Mouse (Mus musculus) embryonic facial prominence, embryonic 13.5 days (tissue): ENCODE results near the gene Iqsec1. TPM values are rescaled to one million over a fixed set of nuclear protein-coding genes. Genes with fewer than 3 reads are reported as not detected.

Experiments used
- ATAC-seq: fragments of 200-750 bp; cut with Nextera tagmentation; 2 replicates; pipeline ENCODE4 v1.8.0; 2017; ENCODE audit warnings: low read depth; ENCODE audit not compliant: insufficient number of reproducible peaks, insufficient read depth, low FRiP score, low TSS enrichment
- H3K27ac ChIP-seq: fragments of 300-500 bp; sonication (generic); 2 replicates; pipeline ENCODE4 v1.5.1; 2015; ENCODE audit warnings: moderate library complexity, mild to moderate bottlenecking, inconsistent platforms
- H3K27me3 ChIP-seq: fragments of 300-500 bp; sonication (generic); 2 replicates; pipeline ENCODE4 v1.6.1; 2015; ENCODE audit warnings: mild to moderate bottlenecking, inconsistent platforms
- H3K36me3 ChIP-seq: fragments of 300-500 bp; sonication (generic); 2 replicates; pipeline ENCODE4 v1.6.1; 2015; ENCODE audit warnings: mild to moderate bottlenecking, inconsistent platforms
- H3K4me1 ChIP-seq: fragments of 300-500 bp; sonication (generic); 2 replicates; pipeline ENCODE4 v1.6.1; 2015; ENCODE audit warnings: inconsistent platforms
- H3K4me2 ChIP-seq: fragments of 300-500 bp; sonication (generic); 2 replicates; pipeline ENCODE4 v1.6.1; 2015; ENCODE audit warnings: moderate library complexity, mild to moderate bottlenecking, inconsistent platforms
- H3K4me3 ChIP-seq: fragments of 300-500 bp; sonication (generic); 2 replicates; pipeline ENCODE4 v1.5.1; 2015; ENCODE audit warnings: mild to moderate bottlenecking, inconsistent platforms
- H3K9ac ChIP-seq: fragments of 300-500 bp; sonication (generic); 2 replicates; pipeline ENCODE4 v1.6.1; 2015; ENCODE audit warnings: mild to moderate bottlenecking, inconsistent platforms
- H3K9me3 ChIP-seq: fragments of 300-500 bp; sonication (generic); 2 replicates; pipeline ENCODE4 v1.6.1; 2016; ENCODE audit warnings: inconsistent platforms
- WGBS: fragments of 180-500 bp; shearing (Covaris S2); methylation state at CpG from one replicate; pipeline ENCODE4 v1.1.7; 2015; ENCODE audit warnings: mixed read lengths; 5-methylcytosine and 5-hydroxymethylcytosine counted together
- polyA plus RNA-seq: library from polyadenylated mRNA; unstranded; fragments of >200 nt; fragmentation: Nextera tagmentation; extraction: Ambion mirVana; gene quantifications from 2 replicates; pipeline ENCODE4 v1.2.1, GENCODE M21; 2015

The Iqsec1 gene
- polyA plus RNA-seq, 1 experiment from 2014 or later, result 11.6 TPM

GRCm38 (mm10) chr6:90759754-90760153 is 228.7 kb downstream of the Iqsec1 start:
- H3K9me3 ChIP-seq, result no peaks in the 10 kb centered on the region
- H3K4me2 ChIP-seq, result no peak overlapping the region
- WGBS, result 67% methylated on average over 2 of the region's 2 CpGs
- no peak overlapping the region for H3K27ac ChIP-seq
- peaks cover 22% of the 10 kb centered on the region for H3K4me1 ChIP-seq
- H3K27me3 ChIP-seq, result no peaks in the 10 kb centered on the region
- H3K4me3 ChIP-seq, result no peak overlapping the region
- no peaks in the 10 kb centered on the region for H3K36me3 ChIP-seq
- no peak overlapping the region for H3K9ac ChIP-seq
- no peak for ATAC-seq

- Histone ChIP-seq H3K4me2 (no peak overlapping the region), H3K36me3 (no peaks in the 10 kb centered on the region), H3K4me3 (no peak overlapping the region), H3K27ac (no peak overlapping the region), H3K9ac (no peak overlapping the region), H3K27me3 (no peaks in the 10 kb centered on the region), H3K4me1 (peaks cover 8% of the 10 kb centered on the region), H3K9me3 (no peaks in the 10 kb centered on the region)
- WGBS, result 87% methylated on average over 2 of the region's 2 CpGs
- ATAC-seq, result no peak
These were observed 230.3 kb downstream of the Iqsec1 start for GRCm38 (mm10) chr6:90758155-90758554.

- Histone ChIP-seq H3K9me3 (no peaks in the 10 kb centered on the region), H3K9ac (no peak overlapping the region), H3K4me1 (0 out of 2 replicates have a peak, but pooled peaks cover 7% of the 10 kb centered on the region), H3K4me3 (no peak overlapping the region), H3K27me3 (no peaks in the 10 kb centered on the region), H3K36me3 (no peaks in the 10 kb centered on the region), H3K4me2 (no peak overlapping the region), H3K27ac (no peak overlapping the region)
- ATAC-seq, result no peak
- 68% methylated on average over 12 of the region's 12 CpGs for WGBS
These were observed 231.0 kb downstream of the Iqsec1 start for GRCm38 (mm10) chr6:90757427-90757883.

- H3K4me1 ChIP-seq, result 0 out of 2 replicates have a peak, but pooled peaks cover 7% of the 10 kb centered on the region
- no peak overlapping the region for H3K4me3 ChIP-seq
- WGBS, result 62% methylated on average over 5 of the region's 5 CpGs
- no peak overlapping the region for H3K9ac ChIP-seq
- H3K27ac ChIP-seq, result no peak overlapping the region
- H3K27me3 ChIP-seq, result no peaks in the 10 kb centered on the region
- no peak overlapping the region for H3K4me2 ChIP-seq
- no peaks in the 10 kb centered on the region for H3K9me3 ChIP-seq
- no peaks in the 10 kb centered on the region for H3K36me3 ChIP-seq
- no peak for ATAC-seq
These were observed 231.9 kb downstream of the Iqsec1 start for GRCm38 (mm10) chr6:90756561-90756960.

GRCm38 (mm10) chr6:90755613-90755941 is 232.9 kb downstream of the Iqsec1 start:
- Histone ChIP-seq H3K4me1 (no peaks in the 10 kb centered on the region), H3K27me3 (no peaks in the 10 kb centered on the region), H3K9ac (no peak overlapping the region), H3K27ac (no peak overlapping the region), H3K4me2 (no peak overlapping the region), H3K9me3 (no peaks in the 10 kb centered on the region), H3K4me3 (no peak overlapping the region), H3K36me3 (no peaks in the 10 kb centered on the region)
- 73% methylated on average over 6 of the region's 6 CpGs for WGBS
- no peak for ATAC-seq

- 63% methylated on average over 7 of the region's 7 CpGs for whole genome bisulfite sequencing
- no peak for ATAC-seq
These were observed 233.4 kb downstream of the Iqsec1 start for GRCm38 (mm10) chr6:90754927-90755612.

GRCm38 (mm10) chr6:90754093-90754492 is 234.4 kb downstream of the Iqsec1 start:
- H3K36me3 ChIP-seq, result no peaks in the 10 kb centered on the region
- H3K4me1 ChIP-seq, result no peaks in the 10 kb centered on the region
- no peak for ATAC-seq
- H3K4me3 ChIP-seq, result no peak overlapping the region
- no peak overlapping the region for H3K27ac ChIP-seq
- H3K4me2 ChIP-seq, result no peak overlapping the region
- H3K27me3 ChIP-seq, result no peaks in the 10 kb centered on the region
- H3K9ac ChIP-seq, result no peak overlapping the region
- WGBS, result 86% methylated on average over 2 of the region's 2 CpGs
- no peaks in the 10 kb centered on the region for H3K9me3 ChIP-seq

More at GRCm38 (mm10) chr6:90754927-90755612, 233.4 kb downstream of the Iqsec1 start:
- Histone ChIP-seq H3K4me2 (no peak overlapping the region), H3K4me1 (no peaks in the 10 kb centered on the region), H3K4me3 (no peak overlapping the region), H3K27me3 (no peaks in the 10 kb centered on the region), H3K27ac (no peak overlapping the region), H3K9ac (no peak overlapping the region), H3K9me3 (no peaks in the 10 kb centered on the region), H3K36me3 (no peaks in the 10 kb centered on the region)

GRCm38 (mm10) chr6:90753656-90754055 is 234.8 kb downstream of the Iqsec1 start:
- Histone ChIP-seq H3K36me3 (no peaks in the 10 kb centered on the region), H3K4me1 (no peaks in the 10 kb centered on the region), H3K9me3 (no peaks in the 10 kb centered on the region), H3K4me3 (no peak overlapping the region), H3K9ac (no peak overlapping the region), H3K27ac (no peak overlapping the region), H3K4me2 (no peak overlapping the region), H3K27me3 (no peaks in the 10 kb centered on the region)
- no peak for ATAC-seq

- H3K9ac ChIP-seq, result no peak overlapping the region
- WGBS, result 75% methylated on average over 3 of the region's 3 CpGs
- H3K27ac ChIP-seq, result no peak overlapping the region
- no peaks in the 10 kb centered on the region for H3K9me3 ChIP-seq
- peaks cover 3% of the 10 kb centered on the region; the same call in 1 of the 2 replicates for H3K4me1 ChIP-seq
- H3K36me3 ChIP-seq, result no peaks in the 10 kb centered on the region
- H3K4me2 ChIP-seq, result no peak overlapping the region
- H3K27me3 ChIP-seq, result no peaks in the 10 kb centered on the region
- no peak for ATAC-seq
- no peak overlapping the region for H3K4me3 ChIP-seq
These were observed 236.9 kb downstream of the Iqsec1 start for GRCm38 (mm10) chr6:90751624-90752023.

GRCm38 (mm10) chr6:90750091-90750490 is 238.4 kb downstream of the Iqsec1 start:
- H3K27ac ChIP-seq, result no peak overlapping the region
- peaks cover 5% of the 10 kb centered on the region; the same call in 1 of the 2 replicates for H3K4me1 ChIP-seq
- no peak overlapping the region for H3K4me2 ChIP-seq
- H3K27me3 ChIP-seq, result no peaks in the 10 kb centered on the region
- ATAC-seq, result no peak
- H3K9ac ChIP-seq, result no peak overlapping the region
- no peaks in the 10 kb centered on the region for H3K36me3 ChIP-seq
- no peaks in the 10 kb centered on the region for H3K9me3 ChIP-seq
- 62% methylated on average over 2 of the region's 2 CpGs for WGBS
- no peak overlapping the region for H3K4me3 ChIP-seq

GRCm38 (mm10) chr6:90749414-90749937 is 239.0 kb downstream of the Iqsec1 start:
- H3K27me3 ChIP-seq, result no peaks in the 10 kb centered on the region
- peaks cover 5% of the 10 kb centered on the region; the same call in 1 of the 2 replicates for H3K4me1 ChIP-seq
- no peak overlapping the region for H3K4me2 ChIP-seq
- ATAC-seq, result no peak
- WGBS, result 65% methylated on average over 4 of the region's 4 CpGs
- no peak overlapping the region for H3K9ac ChIP-seq
- H3K36me3 ChIP-seq, result no peaks in the 10 kb centered on the region
- no peak overlapping the region for H3K27ac ChIP-seq
- H3K9me3 ChIP-seq, result no peaks in the 10 kb centered on the region
- H3K4me3 ChIP-seq, result no peak overlapping the region

GRCm38 (mm10) chr6:90748976-90749375 is 239.5 kb downstream of the Iqsec1 start:
- no peak overlapping the region for H3K9ac ChIP-seq
- no peak for ATAC-seq
- H3K4me2 ChIP-seq, result no peak overlapping the region
- H3K4me1 ChIP-seq, result peaks cover 5% of the 10 kb centered on the region; the same call in 1 of the 2 replicates
- H3K27me3 ChIP-seq, result no peaks in the 10 kb centered on the region
- H3K4me3 ChIP-seq, result no peak overlapping the region
- no peaks in the 10 kb centered on the region for H3K9me3 ChIP-seq
- no peaks in the 10 kb centered on the region for H3K36me3 ChIP-seq
- H3K27ac ChIP-seq, result no peak overlapping the region
